Mouse (Mus musculus): Measurements from ENCODE around the gene Wbp1. TPM values are rescaled to one million over a fixed set of nuclear protein-coding genes. Genes with fewer than 3 reads are reported as not detected.
A peak's percentile ranks its signal among the peaks of the same experiment; 100 is the strongest.
"Not testable (repeated sequence)": the region's sequence is repeated elsewhere in the genome, so short reads cannot be mapped to it uniquely, and the experiment has no call there.

Wbp1 gene
- total RNA-seq (2021) = 10 to 100 TPM; 68.6 to 72.7 TPM
- long read RNA-seq, transcript Wbp1-201 (5 exons, 1,419 nt) = major isoform, 41 of 106 reads
- long read RNA-seq, partial matches to known transcripts = 7 of 106 reads
- long read RNA-seq, other reads (novel, unspliced or antisense) = 49 of 106 reads

DNA sequence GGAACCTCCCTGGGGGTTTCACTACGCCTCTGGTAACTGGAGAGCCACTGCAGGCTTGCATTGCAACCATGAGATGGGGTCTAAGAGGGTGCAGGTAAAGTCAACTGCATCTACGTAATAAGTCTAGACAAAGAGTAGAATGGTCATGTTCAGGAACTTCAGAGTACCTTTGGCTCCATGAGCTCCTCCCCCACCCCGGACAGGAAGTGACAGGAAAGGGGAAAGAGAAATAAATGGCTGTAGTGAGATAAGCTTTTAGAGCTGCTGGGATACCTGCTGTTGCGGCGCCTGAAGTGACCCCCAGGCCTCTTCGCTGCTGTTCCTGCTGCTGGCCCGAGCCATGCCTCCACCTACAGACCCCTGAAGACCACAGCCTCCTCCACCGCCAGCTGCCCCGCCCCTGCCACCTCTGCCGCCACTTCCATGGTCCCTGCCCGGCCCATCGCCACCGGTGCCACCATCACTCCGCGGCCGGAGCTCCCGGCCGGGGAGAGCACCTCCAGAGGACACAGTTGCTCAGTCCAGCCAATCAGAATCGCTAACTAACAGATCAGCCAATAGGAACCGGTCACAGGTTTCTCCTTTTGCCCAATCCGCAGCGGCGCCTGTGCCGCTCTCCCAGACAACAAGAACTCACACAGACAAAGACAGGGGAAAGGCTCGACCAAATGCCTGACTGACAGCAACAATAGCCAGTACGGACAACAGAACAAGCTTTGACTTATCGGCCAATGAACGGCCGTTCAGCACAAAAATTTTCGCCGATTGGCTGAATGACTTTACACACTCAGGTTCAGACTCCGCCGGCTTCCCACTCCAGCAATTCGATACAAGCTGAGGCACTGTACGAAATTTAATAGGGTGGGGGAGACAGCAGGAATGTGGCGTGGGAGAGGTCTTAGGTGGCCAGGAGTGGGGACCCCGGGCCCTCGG is at the start of gene Wbp1:
Gene Wbp1, minus strand, starts transcription at position 630 of the 933 bp plus-strand sequence.
- DNase-seq (ENCODE audit: low spot score in 2 of 2) = peak; percentile 90 to 92

DNA sequence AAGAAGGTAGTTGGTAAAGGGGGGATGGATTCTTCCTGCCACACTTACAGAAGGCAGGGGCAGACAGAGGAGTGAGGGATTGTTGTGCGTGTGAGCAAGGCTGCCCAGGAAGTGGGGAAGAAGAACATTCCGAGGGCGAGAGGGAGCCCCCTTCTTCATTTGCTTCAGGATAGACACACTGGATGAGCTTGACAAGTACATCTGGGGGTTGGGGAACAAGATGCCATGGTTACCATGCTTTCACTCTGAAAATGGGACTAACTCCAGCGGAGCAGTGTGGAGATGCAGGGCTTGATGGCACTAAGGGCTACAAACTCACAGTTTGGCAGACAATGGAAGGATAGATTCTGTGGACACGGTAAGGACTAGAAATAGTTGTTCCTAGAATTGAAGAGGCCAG is 49.7 kb upstream of the Wbp1 start:
- DNase-seq (ENCODE audit: low spot score in 2 of 2) = no peak

DNA sequence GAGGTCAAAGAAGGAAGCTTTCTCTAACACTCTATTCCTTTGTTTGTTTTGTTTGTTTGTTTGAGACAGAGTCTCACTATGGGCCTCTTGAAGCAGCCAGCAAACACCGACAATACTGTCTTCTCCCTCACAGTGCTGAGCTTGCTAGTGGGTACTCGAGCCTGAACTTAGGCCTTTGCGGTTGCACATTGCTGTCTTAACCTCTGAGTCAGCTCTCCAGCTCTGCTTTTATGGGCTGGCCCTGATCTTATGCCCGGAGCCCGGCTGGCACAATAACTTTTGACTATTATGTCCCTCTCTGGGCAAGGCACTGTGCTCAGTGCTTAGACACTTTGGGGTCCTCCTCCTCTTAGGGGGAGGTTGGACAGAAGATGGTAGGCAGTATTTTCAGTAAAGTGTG is 48.5 kb upstream of the Wbp1 start:
- no peak for DNase-seq (ENCODE audit: low spot score in 2 of 2)

DNA sequence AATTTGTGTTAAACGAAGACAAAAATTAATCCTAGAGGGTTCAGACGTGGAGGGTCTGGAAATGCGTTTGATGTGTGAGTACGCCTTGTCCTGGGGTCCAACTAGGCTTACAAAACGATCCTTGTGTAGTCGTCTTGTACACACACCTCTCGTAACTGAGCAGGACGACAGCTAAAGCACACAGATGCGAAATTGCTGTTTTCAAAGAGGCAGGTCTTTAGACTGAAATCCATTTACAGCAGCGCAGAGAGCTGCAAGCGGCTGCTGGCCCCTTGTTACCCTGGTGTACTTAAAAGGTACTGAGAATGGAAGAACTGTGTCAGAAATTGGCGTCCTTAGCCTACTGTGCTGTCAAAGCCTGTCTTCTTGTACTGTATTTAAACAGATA is 44.9 kb upstream of the Wbp1 start:
- DNase-seq (ENCODE audit: low spot score in 2 of 2) = no peak

DNA sequence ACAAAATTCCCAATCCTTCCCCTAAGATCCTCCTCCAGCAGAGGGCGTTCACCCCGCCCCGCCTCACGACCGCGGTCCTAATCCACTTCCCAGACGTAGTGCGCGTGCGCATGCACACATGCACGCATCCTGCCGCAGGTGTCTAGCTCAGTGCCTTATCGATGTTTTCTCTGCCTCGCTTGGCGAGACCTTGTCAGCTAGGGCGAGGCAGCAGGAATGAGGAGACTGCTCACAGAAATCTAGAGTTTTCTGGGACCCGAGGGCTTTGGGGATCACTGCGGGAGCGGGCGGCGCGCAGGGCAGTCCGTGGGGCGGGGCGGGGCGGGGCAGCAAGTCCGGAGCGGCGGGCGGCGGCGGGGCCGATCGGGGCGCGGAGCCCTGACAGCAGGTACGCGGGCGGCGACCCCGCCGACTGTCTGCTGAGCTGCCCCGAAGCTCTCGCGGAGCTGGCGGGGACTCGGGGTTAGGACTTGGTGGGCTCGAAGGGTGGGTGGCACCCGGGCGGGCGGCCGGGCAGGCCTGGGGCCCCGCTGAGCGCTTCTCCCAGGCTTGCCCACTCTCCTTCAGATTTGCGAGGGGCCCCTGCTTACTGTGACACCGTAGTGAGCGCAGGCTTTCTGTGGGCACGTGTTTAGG is 44.4 kb upstream of the Wbp1 start, which contains the start of gene Dctn1:
Gene Dctn1, plus strand, starts transcription at position 314 of the 636 bp plus-strand sequence.
- peak; percentile 93 to 95 for DNase-seq (ENCODE audit: low spot score in 2 of 2)

DNA sequence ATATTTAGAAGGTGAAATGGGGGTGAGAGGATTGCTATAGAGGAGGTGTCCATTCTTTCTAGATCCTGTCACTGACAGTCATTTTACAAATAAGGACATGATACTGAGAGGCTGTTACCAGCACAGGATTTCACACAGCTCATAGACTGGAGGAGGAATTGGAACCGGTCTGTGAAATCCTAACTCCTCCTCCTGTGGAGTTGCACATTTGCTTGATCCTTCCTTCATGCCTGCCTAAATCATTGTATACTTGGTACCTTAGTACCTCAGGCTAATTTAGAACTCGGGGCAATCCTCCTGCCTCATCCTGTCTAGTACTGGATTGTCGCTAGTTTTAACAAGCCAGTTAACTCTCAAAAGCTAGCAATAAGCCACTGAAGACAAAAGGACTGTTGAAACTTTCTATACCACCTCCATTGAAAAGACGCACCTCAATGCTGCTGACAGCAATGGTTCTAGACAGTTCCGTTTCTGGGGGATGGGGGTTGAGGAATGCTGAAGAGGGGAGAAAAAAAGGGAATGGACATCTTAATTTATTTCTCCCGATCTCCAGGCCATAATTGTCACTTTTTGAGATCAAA is 43.8 kb upstream of the Wbp1 start:
- DNase-seq (ENCODE audit: low spot score in 2 of 2) = no peak

DNA sequence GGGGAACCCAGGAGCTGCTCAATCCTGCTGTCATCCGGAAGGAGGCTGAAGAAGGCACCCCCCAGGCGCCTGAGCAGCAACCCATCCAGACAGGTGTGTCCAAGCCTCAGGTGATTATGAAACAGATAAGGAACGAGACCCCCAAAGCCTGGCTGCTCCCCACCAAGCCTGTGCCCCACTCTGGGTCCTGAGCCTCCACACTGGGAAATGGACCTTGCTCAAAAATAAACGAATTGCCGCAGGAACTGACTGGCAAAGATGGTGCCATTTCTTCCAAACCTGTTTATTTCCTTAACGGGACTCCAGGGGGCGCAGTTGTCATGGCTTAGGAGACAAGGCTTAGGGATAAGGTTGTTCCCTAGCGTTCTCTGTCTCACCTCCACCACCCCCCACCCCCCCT is 41.3 kb upstream of the Wbp1 start:
- peak; percentile 70 to 77 for DNase-seq (ENCODE audit: low spot score in 2 of 2)

DNA sequence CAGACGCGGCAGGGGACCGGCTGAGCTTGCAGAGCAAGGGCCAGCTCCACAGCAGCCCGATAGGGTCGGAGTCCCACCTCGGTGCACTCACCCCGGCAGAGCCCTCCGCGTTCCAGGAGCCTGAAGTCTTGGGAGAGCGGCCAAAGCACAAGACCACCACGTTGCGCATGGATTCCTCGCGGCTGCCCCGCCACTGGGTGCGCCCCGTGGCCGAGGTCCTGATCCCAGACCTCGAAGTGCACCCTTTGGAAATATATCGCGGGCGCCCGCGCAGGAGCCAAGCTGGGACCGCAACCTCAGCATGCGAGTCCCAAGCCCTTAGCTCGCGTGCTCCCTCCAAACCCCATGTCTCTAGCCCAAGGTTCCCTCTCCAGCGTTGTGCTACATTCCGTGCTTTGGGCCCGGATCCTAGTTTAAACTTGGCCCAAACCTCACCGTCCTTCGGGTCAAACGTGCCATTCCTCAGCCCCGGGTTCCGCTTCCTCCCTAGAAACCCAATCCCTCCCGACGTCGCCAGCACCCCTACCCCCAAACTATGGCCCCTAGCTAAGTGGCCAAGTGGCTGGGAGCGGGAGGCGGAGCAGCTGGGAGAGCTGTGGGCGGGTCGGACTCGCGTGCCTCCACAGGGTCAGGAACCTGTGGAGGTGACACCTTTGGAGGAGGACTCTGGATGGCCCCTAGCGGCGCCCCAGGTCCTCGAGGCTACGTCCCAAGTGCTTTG is 40.7 kb upstream of the Wbp1 start:
- peak in 1 of 2 experiments; percentile 12 for DNase-seq (ENCODE audit: low spot score in 2 of 2)

DNA sequence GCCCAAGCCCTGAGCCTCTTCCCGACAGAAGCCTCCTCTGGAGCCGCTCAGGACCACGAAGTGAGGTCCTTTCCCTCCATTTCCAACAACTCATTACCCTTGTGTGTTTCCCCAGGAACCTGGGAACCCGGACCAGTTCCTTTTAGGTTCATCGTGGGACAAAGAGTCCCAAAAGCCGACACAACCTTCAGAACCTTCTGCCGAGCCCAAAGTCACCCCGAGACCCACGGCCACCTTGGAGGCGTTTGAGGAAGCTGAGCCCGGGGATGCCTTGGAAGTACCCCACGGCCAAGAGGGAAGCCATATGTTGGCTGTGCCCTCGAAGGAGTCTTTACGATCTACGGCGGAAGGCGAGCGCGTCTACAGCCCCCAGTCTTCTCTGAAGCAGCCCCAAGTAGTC is 40.1 kb upstream of the Wbp1 start:
- no peak for DNase-seq (ENCODE audit: low spot score in 2 of 2)

DNA sequence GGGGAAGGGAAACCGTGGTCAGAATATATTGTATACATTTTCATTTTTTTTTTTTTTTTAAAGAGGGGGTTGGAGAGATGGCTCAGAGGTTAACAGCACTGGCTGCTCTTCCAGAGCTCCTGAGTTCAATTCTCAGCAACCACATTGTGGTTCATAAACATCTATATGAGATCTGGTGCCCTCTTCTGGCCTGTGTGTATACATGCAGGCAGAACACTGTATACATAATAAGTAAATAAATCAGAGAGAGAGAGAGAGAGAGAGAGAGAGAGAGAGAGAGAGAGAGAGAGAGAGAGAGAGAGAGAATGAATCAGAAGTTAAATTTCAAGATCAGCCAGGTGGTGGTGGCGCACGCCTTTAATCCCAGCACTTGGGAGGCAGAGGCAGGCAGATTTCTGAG is 38.1 kb upstream of the Wbp1 start:
- DNase-seq (ENCODE audit: low spot score in 2 of 2) = not testable (repeated sequence)

DNA sequence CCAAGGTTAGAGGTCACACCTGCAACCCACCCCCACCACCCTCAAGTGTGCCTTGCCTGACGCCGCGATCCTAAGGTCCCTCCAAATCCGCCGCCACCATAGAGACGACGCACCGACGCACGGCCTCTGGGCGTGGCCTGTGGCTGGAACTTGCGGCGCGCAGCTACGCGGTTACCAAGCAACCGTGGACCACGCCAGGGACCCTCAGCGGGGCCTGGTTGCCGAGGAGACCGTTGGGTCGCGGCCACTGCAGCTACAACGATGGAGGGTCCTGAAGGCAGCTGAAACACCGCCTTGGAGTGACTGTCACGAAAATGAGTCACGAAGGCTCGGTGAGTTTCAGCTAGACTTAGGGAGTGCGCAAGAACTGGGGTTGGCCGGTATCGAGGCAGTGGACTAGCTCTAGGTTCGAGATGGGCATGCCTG is 34.9 kb upstream of the Wbp1 start, which contains the start of the genes Wdr54 and 1700003E16Rik:
Gene Wdr54, minus strand, starts transcription at position 139 of the 426 bp plus-strand sequence.
Gene 1700003E16Rik, plus strand, starts transcription at position 146 of the 426 bp plus-strand sequence.
- peak; percentile 77 to 82 for DNase-seq (ENCODE audit: low spot score in 2 of 2)

DNA sequence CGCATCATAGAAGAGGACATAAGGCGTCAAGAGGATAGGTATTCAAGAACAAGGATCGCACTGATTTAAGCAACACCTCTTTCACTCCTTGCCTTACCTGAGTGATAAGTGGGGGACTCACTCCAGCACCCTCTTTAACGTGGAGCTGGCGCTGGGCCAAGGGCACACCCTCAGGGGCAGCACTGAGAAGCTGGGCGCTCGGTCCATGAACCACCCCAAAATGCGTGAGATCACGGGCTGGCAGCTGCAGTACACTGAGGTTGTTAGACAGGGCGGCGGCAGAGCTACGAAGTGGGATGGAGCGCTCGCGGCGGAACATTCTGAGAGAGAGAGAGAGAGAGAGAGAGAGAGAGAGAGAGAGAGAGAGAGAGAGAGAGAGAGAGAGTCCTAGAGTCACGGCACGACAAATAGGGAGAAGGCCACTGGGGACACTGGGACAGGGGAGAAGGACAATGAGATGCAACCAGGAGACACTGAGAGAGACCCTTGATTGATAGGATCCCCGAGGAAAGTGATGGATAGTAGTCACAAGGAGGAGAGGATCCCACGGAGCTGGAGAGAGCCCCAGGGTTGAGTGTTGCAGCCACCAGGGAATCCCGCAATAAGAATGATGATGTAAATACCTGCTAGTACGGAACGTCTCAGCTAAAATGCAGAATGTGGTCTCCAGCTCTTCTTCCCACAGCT is 34.3 kb upstream of the Wbp1 start:
- DNase-seq (ENCODE audit: low spot score in 2 of 2) = no peak

DNA sequence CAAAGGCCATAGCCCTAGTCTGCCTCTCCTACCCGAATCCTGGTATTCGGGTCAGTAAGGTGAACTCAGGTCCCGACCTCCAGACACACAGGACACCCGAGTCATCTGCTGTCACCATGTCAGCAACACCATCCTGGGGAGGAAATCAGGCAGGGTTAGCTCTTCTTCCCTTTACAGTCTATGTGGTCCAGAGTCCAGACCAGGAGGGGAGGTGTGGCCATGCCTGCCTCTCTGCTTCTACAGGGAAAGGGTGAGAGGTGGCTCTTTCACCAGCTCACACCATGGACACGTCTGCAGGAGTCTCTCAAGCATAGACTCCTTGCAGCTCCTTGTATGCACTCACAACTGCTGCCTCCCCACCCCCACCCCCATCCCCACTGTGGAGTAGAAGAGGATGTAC is 32.1 kb upstream of the Wbp1 start:
- DNase-seq (ENCODE audit: low spot score in 2 of 2) = no peak

DNA sequence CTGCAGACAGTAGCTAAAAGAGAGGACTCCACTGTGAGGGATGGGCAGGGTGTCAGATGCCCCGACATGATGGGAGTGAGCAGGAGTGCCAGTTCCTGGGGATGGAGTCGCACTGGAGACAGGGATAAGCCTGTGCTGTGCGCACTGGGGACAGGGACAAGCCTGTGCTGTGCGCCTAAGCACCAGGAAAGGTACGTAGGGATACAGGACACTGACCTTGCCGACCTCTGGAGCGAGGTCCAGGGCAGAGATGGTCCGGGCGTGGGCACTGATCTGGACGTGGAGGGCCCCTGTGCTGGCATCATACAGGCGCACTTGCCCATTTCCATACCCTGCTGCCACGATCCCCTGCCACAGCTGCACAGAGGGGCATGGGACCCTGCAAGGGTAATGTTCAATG is 31.7 kb upstream of the Wbp1 start:
- DNase-seq (ENCODE audit: low spot score in 2 of 2) = no peak

DNA sequence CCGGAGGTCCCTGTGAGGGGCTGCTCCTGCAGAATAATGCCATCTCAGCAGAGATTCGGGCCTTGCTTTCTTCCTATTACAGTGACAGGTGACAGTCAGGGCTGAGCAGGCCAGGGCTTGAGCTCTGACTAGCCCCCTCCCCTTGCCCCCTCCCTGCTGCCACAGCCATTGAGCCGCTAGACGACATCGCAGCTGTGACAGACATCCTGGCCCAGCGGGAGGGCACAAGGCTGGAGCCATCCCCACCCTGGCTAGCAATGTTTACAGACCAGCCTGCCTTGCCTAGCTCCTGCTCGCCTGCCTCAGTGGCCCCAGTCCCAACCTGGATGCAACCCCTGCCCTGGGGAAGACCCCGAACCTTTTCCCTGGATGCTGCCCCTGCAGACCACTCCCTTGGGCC is 30.4 kb upstream of the Wbp1 start:
- DNase-seq (ENCODE audit: low spot score in 2 of 2) = no peak

DNA sequence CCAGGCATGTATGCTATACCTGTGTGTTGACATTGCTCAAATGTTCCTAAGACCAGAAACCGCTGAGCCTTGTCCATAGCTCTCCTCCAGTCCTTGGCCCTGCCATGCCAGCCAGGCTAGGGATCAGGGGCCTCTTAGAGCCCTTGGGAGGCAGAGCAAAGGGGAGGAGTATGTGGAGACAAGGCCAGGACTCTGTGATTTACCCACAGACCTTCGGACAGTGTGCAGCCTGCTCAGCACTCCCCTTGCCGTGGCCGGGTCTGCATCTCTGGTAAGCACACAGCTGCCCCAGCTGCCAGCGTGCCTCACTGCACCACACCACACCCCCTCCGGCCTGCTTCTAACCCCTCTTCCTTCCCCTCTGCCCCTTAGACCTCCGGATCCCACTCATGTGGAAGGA is 25.9 kb upstream of the Wbp1 start:
- no peak for DNase-seq (ENCODE audit: low spot score in 2 of 2)

DNA sequence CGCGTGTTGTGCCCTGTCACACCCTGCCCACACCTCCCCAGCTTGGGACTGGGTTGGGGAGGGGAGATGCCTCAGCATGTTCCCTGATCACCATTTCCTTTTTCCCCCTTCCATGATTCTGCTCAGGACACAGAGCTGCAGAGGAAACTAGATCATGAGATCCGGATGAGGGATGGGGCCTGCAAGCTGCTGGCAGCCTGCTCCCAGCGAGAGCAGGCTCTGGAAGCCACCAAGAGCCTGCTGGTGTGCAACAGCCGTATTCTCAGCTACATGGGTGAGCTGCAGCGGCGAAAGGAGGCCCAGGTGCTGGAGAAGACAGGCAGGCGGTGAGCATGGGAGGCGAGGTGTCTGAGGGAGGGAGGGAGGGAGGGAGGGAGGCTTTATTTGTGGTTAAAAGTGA is 24.4 kb upstream of the Wbp1 start:
- DNase-seq (ENCODE audit: low spot score in 2 of 2) = no peak

DNA sequence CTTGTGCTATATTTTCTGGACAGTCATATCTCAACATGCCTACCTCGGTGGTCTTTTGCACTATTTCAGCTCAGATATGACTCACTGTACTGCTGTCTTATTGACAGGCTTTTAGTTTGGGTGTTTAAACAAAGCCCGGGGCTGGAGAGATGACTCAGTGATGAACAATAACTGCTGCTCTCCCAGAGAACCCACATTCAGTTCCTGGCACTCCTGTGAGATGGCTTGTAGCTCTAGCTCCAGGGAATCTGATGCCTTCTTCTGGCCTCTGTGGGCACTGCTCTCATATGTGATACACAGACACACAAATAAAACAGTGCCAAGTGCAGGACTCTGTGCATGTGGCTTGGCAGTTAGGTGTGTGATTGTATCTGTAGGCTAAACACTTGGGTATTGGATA is 23.9 kb upstream of the Wbp1 start:
- DNase-seq (ENCODE audit: low spot score in 2 of 2) = no peak

DNA sequence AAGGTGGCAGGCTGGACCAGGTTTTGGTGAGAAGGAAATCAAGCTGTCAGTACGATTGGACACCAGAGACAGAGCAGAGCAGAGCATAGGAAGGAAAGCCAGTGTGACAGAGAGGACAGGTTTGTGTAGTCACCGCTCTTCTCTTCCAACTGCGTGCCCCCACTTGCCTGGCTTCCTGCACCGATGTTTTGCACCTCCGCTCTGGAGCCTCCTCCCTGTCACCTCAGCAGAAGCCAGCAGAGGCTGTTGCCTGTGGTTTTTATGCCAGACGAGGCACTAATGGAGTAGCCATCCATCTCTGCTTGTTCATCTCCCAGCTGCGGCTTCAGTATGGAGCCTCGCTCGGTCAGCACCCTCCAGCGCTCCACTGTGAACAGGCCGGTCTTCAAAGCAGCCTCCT is 21.5 kb upstream of the Wbp1 start:
- DNase-seq (ENCODE audit: low spot score in 2 of 2) = no peak

DNA sequence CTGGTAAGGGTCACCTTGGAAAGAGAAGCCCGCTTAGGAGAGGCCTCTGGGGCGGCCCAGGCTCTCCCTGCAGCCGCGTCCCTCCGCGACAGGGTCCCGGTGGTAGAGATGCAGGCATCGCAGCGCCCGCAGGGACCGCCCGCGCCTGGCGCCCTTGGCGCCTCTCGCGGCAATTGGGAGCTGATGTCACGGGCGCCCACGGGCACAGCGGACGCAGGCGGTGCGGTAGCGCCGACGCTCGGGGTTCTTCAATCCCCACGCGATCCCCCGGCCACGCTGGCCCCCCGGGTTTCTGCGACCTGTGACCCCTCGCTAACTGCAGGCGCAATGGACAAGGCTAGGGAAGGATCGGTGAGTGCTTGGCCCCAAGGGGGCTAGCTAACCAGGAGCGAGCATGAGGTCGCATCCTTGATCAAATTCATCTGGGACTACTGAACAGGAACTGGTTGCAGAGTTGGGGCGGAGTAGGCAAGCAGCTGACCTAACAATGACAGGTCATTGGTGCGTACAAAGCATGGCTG is 20.9 kb upstream of the Wbp1 start:
- DNase-seq (ENCODE audit: low spot score in 2 of 2) = peak; percentile 61 to 70

Data from layer of hippocampus, postnatal 10 days (tissue).